Mouse (Mus musculus) lung, postnatal 10 days (tissue): ENCODE data around the gene Ptprn2.

Source experiments
- DNase-seq: peaks from one replicate; pipeline ENCODE4 v3.0.0; 2021

Ptprn2 gene

DNA sequence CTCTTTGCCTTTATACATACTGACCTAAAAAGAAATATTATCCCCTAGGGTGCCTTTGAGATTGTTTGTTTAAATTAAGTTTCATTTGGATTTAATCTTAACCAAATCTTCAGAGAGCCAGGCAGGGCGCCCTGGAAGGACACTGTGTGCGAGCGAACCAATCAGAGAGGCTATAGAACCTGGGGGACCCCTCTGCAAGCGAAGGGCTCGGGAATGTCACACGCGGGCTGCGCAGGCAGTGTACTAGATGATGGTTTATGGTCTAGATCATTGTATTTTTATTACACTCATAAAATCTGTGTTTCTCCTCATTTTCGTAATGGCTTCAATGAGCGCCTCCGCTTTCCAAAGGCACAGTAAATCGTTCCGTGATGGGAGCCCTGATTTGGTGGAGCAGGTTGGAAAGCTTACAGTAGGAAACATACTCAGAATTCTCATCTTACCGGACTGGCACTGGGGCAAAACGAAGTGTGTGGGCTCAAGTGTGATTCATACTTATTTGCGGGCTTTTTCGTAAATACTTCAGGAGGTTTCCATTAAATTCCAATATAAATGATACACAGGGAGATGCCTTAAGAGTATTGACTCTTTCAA lies 760.5 kb downstream of the Ptprn2 start:
- DNase-seq, result no peak

DNA sequence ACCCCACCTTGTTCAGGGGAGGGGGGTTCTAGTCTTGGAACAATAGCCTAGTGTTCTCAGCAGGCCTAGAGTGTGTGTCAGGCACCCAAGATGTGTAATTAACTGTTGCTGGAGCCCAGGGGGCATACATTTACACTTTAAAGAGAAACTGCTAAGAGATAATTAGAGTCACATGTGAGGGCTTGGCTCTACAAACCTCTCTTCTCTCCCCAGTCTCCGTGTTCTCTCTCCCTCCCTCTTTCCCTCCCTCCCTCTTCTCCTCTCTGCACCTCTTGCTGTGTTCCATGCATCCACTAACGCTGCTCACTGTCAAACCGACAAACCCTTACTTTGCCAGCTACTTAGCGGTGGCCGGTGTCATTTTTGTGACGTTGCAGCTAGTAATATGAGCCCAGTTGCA lies 764.9 kb downstream of the Ptprn2 start:
- no peak for DNase-seq

DNA sequence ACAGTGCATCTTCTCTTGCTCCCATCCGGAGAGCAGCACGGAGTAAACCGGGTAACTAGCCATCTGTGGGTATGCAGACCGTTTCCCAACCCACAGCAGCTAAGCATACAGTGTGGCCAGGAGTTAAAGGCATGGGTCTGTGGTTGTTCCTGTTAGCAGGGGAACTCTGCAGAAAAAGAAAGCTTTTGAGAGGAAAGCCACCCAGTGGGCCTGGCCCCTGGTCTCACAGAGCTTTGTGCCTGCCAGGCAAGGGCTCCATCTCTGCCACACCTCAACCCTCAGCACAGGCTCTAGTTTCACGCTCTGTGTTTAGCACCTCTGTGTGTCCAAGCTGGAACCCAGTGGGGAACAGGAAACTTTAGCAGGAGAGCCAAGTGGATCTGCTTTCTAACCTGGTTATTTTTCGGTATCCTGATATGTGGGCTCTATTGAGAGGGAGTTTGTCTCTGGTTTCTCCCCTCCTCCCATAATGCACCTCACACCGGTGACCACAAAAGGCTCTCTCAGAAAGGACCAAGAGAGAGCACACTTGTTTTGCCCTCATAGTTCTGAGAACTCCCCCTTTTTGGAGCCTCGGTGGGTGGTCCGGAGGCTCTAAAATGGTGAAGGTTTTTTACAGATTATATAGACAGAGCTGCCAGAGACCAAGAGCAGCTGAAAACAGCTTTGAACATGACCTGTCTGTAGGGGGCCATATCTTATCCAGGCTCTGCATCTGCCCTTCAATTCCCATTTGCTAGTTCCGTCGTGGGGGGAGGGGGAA lies 766.3 kb downstream of the Ptprn2 start:
- no peak for DNase-seq

DNA sequence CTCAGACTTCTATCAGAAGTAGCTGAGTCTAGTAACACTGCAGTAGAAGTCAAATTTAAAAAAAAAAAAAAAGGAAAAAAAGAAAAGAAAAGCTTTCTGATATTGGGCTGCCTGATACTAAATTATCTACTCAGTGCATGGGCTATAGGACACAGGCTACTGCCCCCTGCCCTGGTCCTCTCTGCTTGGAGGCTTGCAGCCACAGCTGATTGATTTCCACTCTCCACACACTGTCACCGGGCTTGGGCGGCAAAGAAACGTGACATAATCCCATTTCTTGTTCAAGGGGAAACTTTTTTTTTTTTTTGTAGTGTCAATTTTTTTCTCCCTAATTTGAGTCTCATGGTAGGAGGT lies 766.9 kb downstream of the Ptprn2 start:
- no peak for DNase-seq

DNA sequence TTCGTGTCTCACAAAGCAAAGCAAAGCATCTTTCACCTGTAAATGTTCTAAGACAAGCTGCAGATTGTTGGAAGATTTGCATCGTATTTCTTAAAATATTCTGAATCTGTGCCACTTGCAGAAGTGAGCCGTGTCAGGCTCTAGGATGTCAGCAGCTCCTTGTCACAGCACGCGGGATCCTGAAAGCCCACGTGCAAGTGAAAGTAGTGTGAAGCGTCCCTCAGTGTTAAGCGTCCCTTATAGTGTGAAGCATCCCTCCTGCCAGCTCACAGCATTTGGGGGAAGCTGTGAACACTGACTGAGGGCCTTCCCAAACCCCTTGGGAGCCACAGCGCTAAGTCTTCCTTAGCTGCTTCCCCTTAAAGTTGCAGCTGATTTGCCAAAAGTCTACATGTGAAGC lies 768.8 kb downstream of the Ptprn2 start:
- DNase-seq, result no peak

DNA sequence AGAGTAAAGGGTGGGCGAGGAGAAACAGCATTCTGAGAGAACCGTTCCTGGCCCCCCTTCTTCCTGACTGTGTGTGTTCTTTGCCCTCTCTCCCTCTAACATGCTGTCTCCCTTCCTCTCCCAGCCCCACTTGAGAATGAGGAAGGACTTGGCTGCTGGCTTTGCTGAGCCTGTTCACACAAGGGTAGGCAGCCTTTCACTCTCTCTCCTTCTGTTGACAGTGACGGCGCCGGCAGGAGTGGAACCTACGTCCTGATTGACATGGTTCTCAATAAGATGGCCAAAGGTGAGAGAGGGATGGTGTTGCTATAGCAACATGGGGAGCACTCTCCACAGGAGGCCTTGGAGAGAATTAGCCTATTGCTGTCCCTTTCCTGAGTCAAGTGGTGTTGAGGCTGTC lies 769.8 kb downstream of the Ptprn2 start:
- no peak for DNase-seq

DNA sequence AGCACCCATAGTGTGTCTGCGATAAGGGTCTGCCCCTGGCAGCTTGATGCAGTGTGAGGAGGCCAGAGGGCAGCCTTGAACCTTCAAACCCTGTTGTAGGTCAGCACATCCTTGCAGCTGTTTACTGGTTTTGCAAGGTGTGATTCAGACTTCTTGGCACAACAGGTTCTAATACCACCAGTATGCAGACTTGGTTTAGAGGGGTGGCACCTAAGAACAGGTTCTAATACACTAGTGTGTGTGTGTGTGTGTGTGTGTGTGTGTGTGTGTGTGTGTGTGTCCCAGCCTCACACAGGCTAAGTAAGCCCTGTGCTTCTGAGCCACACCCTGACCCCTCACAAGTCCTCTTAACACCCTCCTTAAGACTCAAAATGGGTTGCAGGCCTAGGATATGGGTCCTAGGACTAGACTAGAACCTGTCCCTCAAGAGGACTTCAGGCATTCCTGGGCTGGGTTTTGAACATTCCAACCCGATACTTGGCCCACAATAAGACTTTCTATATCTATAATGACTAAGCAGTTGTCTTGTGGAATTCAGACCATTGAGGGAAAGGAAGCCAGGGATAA lies 770.3 kb downstream of the Ptprn2 start:
- DNase-seq, result no peak

DNA sequence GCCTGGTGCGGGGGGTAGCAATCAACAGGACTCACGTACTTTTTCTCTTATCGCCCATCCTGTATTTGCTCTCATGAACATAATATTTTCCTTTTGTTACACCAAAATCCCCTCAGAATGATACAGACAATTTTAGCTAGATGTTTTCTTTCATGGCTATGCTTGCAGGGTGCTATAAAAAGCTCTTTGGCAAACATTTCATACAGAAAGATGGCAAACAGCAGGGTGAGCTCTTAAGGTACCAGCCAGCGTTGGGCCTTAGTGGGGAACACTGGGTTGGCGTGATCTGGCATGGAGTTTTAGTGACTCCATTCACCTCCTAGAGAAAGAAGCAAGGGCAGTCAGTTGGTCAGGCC lies 771.3 kb downstream of the Ptprn2 start:
- DNase-seq, result no peak

DNA sequence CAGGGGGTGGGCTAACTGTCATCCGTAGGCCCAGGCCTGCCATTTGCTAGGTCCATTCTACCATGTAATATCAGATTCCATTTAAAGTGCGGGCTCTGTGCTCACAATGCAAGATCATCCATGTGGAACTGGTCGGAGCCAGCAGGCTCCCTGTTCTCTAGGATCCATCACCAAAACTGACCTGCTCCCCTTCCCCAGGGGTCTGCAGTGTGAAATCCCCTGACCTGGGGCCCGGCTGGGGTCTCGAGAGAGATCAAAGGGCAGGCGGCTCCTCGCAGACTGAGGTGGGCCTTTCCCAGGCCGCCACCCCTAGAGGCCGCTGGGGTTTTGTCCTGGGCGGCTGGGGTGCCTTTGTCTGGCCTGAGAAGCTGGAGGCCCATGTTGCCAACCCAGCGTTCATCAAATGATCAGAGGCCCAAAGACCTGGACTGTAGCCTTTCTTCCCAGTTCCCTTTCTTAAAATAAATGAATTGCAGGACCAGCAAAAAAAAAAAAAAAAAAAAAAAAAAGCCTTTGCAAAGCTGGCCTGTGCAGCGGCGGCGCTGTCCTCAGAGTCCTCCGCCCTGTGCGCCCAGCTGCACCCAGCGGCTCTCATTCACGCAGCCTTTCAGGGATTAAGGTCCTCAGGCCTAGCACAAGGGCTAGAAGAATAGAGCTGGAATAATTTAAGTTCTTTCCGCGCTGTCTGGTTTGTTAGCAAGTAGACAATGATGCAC lies 771.8 kb downstream of the Ptprn2 start:
- no peak for DNase-seq

DNA sequence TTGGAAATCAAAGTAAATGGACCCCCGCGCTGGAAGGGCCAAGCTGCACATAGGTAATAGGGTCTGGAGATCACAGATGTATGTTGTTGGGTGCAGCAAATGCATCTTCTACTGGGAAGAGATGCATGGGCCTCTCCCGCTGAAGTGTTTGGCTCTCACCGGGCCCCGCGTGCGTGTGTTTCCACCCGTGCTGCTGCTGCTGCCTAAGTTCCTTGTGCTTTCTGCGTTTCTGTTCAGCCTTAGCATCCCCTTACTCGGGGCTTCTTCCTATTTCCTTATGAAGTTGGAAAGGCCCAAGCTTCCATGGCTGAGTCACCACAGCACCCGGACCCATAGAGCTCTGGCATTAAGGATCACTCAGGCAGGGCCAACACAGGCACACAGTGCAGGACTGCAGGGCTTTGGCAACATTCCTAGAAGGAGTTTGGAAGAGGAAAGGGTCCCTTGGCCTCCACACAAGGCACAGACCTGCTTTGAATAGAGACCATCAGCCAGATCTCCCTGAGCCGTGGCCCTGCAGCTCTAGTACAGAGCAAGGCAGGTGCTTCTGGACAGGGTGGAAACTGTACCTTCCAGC lies 772.5 kb downstream of the Ptprn2 start:
- DNase-seq, result no peak

DNA sequence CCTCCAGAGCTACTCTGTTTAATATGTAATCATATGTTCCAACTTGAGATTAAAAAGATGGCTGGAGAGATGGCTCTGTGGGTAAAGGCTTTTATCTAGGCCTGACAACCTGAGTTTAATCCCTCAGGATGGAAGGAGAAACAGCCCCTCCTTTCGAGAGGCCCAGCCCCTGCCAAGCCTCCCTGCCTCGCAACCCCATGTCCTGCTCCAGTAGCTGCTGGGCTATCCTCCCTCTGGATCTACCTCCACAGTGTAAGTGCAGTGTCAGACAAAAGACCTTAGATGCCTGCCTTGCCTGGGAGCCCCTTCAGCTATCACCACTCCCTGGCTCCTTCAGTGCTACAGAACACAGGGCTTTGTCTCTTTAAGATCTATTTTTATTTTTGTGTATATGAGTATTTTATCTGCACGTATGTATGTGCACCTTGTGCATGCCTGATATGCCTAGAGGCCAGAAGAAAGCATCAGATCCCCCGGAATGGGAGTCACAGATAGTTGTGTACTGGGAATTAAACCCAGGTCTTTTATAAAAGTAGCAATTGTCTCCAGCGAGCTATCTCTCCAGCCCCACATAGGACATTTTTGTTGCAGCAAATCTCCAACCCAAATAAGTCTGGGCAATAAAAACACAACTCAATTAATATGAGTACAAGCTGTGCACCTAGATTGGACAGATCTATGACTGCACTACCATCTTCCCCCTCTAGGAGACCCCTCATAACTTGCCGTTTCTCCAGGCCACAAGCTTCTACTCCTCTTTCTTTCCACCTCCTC lies 775.1 kb downstream of the Ptprn2 start:
- no peak for DNase-seq

DNA sequence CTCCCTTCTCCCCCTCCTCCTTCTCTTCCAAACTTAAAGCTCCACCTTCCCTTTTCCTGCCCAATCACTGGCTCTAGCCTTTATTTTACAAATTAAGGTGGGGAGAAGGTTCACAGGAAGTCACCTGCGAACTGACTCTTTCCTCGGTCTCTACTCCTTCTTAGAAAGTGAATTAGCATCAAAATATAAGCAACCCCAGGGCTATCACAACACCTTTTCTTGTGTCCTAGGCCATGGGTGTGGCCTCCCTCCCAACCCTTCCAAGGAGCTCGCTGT lies 775.6 kb downstream of the Ptprn2 start:
- DNase-seq, result no peak

DNA sequence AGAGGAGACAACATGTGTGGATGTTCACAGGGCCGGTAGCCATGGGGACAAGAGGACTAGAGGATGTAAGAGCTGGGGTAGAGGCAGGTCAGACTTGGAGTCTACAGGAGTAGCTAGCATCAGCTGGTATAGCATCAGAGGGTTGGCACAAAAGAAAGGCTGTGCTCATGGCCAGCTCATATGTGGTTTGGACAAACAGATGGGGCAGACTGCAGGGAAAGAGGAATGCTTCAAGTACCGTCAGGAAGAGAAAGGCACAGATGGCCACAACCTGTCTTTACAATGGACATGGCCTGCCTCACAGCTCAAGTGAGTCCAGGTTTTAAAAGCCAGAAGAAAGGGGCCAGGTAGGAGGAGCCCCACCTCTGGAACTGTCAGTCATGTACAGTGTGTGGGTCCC lies 776.5 kb downstream of the Ptprn2 start:
- DNase-seq, result no peak

DNA sequence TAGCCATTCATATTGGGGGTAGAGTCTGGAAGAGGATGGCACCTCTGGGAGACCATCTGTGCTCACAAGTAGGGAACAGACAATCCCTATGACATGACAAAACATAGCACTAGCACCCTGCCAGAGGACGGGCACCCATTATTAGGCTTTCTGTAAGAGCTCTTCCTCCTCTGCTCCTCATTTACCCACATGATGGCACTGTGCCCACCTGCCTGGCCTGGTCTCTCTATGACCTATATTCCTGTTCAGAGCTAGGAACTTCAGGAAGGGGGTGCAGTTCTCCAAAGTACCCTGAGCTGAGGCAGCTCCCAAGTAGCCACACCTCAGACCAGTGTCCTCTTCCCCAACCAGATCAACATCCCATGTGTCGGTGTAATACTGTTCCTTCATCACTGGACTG lies 777.6 kb downstream of the Ptprn2 start:
- no peak for DNase-seq

DNA sequence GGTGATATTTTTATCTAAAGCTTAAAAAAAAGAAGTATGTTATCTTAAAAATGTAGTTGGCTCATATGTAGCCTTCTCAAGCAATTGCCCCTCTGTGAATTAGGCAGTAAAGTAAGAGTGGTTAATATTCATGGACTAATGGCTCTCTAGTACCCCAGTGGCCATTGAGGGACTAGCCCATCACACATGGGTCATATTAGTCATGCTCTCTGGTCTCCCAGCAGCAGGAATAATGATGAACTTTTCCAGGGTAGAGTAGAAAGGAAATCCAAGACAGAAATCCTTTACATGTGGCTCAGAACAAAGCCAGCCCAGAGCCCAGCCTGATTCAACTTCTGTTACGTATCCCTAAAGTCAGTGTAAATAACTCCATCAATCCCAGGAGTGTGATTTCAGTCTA lies 779.7 kb downstream of the Ptprn2 start:
- DNase-seq, result no peak

DNA sequence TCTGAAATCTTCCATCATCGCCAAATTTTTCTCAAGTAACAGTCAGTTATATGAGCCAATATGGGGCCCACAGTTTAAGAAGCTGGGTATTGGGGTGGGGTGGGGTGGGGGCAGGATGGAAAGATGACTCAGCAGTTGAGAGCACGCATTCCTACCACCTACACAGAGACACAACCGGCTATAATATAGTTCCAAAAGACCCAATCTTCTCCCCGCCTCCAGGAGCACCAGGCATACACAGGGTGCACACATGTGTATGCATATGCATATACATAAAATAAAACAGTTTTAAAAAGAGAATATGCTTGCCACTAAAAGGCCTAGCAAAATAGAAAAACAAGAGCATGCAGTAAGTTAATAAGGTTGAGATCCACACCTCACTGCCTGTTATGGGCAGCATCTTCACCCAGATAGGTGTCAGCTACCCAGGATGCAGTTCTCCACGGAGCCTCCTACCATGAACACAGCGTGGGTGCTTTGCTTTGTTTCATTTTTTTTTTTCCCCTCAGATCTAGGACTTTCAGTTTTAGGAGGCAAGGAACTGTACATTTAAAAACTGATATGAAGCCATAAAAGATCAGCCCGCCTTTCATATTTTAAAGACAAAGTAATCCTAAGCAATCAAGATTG lies 783.1 kb downstream of the Ptprn2 start:
- no peak for DNase-seq

DNA sequence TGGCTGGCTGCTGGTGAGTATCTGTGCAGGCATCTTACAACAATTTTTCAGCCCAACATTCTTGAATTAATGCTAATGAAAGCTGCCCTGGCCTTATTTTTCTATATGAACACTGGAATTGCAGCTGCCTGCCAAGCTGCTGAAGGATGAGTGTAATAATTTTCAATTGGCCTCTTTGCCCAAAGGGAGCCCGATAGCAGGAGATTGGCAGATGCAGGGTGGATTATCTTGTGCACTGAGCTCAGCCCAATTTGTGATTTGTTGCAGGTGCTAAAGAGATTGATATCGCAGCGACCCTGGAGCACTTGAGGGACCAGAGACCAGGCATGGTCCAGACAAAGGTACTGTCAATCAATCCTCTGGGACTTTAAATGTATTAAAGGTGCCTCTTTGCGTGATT lies 783.8 kb downstream of the Ptprn2 start:
- DNase-seq, result no peak

DNA sequence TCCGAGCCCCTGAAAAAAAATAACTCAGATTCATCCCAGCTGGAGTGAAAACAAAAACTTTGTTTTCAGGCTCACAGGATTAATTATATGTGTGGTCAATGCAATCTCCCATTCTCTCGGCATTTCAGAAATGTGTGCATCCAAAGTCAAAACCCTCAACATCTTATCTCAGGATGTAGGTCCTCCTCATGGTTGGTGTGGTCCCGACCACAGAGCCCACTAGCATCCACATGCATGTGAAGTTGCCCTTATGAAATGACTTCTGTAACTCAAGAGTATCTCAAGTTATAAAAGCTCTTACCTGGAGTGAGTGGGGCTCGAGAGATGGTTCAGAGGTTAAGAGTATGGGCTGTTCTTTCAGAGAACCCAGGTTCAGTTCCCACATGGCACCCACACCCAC lies 784.7 kb downstream of the Ptprn2 start:
- no peak for DNase-seq

DNA sequence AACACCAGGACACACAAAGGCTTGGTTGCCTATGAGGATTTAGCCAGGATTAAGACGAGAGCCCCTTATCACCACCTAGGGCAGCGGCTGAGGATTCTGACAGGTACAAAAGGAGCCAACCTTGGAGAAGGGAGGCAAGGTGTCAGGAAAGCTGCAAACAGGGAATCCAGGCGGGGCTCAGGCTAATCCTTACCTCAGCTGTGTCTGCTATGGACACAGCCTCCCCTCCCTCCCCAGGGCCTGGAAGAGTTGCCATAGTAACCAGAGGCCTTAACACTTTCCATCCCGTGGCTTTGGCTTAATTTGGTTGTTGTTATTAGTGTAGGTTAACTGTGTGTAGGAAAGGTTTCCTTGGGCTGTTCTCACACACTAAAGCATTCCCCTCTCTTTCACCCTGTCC lies 787.6 kb downstream of the Ptprn2 start:
- no peak for DNase-seq

DNA sequence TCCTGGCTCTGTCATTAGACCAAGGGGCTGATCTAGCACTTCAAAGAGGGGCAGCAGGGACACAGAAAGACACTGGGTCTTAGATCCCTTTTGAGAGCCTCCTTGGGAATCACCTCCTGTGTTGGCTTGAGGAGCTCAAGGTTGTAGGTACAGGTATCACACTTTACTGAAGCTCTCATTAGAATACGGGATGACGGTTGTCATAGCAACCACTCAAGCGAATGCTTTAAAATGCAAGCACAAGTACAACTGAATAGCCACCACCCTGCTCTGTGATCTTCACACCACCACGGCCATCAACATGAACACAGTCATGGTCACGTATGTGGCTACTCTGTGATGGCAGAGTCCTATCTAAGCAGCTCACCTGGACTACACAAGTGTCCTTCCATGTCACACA lies 789.1 kb downstream of the Ptprn2 start:
- no peak for DNase-seq

DNA sequence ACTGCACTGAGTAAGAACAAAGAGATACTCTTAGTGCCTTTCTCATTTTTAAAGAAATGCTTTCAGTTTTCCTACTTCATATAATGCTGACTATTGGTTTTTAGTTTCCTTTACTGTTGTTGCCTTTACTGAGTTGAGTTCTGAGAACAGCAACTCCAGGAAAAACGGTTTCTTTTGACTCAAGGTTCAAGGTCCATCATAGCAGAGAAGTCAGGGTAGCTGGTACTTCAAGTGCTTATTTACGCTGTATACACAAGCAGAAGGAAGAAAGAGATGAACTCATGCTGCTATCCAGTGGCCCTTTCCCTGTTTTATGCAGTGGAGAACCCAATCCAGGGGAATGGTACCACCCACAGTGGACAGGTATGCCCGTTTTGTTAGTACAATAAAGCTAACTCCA lies 795.3 kb downstream of the Ptprn2 start:
- no peak for DNase-seq

DNA sequence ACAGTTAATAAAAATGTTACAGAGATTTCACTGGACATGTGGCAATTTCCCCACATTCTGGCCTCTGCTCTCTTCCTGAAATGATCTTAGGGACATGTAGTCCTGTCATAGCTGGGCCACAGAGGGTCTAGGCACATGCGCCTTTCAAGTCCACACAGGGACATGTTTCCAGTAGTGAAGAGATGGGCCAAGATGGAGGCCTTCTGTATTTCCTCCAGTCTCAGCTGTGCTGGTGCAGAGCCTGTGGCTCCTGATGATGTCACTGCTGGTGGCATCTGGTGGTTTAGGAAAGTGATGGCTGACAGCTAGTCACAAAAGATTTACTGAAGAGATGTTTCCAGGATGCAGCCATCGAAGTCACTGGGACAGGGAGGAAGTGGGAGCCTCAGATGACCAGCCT lies 797.1 kb downstream of the Ptprn2 start:
- DNase-seq, result no peak

DNA sequence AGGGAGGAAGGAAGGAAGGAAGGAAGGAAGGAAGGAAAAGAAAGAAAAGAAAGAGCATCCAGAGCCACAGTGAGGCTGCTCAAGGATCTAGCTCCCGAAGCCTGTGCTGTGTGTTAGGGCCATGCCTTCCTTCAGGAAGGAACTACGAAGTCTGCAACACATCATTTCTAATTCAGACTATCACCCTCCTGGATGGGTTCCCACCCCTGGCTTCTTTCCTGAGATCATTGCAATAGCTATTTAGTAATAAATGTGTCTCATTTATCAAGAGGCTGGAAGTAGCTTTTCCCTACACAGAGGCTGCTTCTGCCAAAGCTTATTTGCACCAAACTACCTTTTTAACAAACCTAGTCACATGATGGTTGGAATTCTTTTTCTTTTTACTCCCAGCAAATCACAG lies 801.9 kb downstream of the Ptprn2 start:
- peak; percentile 50 for DNase-seq
